Mouse (Mus musculus) CH12F3 (cell line): ENCODE measurements around the gene Dnajb1.
"Not testable (repeated sequence)": the region's sequence is repeated elsewhere in the genome, so short reads cannot be mapped to it uniquely, and the experiment has no call there.

Source experiments
- in situ Hi-C: fragments of 300-500 bp; cut with MboI; formaldehyde crosslinking; loops from 2 replicates; pipeline ENCODE4 v1.14.3; 2020; ENCODE audit warnings: low sequenced_read_pairs

The Dnajb1 gene

DNA sequence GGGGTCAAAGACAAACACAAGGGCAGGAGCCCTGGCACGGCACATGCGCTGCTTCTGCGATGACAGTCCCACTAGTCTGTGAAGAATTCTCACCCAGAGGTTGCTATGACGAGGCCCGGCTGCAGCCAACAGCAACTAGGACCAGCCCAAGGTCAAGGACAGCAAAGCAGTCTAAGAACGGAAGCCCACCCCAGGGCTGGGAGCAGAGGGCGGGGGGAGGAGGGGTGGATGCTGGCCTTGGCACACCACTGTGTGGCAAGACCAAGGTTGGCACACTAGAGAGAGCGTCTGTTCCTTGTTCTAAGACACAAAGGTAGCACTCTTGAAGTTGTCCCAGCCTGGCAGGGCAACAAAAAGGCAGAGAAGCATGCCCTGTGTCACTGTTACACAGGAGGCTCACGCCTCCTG is 30.6 kb upstream of the Dnajb1 start:
- in situ Hi-C loops, result no loop called here

GRCm38 (mm10) chr8:83578131-83579055 is 29.6 kb upstream of the Dnajb1 start:
- in situ Hi-C loops, result no loop called here

DNA sequence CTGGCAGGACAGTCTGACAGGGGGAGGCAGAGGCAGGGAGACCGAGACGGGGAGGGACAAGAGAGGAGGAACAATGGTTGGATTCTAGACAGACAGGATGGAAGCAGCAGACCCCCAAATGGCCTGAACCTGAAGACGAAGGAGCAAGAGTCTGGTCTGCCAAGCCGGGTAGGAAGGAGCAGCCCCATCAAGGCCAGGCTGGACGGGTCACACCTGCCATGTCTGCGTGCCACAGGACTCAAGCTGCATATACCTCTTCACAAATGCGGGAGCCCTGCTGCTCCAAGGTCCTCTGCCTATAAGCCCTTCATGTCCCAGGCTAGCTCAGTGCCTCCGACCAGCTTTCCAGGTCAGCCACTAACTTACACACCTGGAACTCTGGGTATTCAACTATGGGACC is 28.3 kb upstream of the Dnajb1 start:
- in situ Hi-C loops, result no loop called here

DNA sequence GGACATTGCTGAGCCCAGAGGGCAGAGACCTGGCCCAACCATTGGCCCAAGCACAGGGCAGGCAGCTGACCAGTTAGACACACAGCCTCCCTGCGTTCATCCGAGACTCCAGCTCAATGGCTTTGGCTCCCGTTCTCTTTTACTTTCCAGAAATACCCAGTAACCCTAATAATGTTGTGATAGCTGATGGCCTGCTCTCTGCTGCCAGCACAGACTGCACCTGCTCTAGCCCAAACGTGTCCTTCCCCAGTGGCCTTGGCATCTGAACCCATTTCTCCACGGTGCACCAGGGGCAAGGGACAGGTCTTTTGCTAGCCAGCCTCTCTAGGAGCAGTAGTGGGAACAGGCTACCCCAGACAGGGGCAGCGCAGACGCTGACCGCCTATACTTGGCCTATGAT is 27.2 kb upstream of the Dnajb1 start:
- in situ Hi-C loops, result no loop called here

DNA sequence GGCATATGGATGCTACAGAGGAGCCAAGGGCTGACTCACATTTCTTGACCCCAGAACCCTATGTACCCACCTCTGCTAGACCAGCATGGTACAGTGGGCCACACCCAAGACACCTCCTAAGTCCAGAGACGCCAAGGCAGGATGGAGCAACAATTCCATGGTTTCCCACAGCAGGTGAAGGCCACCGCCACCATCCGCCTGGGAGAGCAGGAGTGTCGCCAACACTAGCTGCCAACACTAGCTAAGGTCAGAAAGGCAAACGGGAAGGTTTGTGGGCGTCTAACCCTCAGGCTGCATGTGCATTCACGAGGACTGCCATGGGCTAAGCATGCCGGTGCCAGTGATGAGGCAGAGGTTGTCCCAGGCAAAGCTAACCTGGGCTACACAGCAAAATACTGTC is 25.8 kb upstream of the Dnajb1 start:
- in situ Hi-C loops, result no loop called here

- in situ Hi-C loops, result no loop called here
Observed at GRCm38 (mm10) chr8:83583236-83583635, 24.8 kb upstream of the Dnajb1 start.

DNA sequence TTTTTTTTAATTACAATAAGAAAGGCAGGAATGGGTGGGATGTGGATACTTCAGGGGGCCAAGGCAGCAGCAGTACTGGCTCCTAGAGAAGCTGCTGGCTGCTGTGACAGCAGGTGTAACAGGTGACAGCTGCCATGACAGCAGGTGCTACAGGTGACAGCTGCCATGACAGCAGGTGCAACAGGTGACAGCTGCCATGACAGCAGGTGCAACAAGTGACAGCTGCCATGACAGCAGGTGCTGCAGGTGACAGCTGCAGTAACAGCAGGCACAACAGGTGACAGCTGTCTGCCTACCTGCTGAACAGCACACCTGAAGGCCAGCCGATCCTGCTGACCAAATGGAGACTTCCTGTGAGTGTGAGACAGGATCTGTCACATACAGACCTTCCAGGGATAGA is 23.2 kb upstream of the Dnajb1 start:
- in situ Hi-C loops, result no loop called here

DNA sequence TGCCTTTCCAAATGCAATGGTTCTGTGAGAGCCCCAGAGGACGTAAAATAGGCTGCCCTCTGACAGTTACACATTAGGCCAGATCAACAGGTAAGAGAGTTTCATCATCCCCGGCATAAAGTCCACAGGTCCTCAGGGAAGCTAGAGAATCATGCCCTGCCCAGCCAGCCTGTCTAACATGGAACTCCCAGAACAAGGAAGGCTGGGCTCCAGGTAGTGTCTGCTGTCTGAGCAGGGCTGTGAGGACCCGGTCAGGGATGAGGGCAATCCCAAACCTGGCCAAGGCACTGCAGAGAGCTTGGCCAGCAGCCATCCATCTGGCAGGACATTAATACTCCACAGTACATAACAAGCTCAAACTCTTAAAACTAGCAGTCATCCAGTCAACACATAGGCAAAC is 22.7 kb upstream of the Dnajb1 start:
- in situ Hi-C loops, result no loop called here

DNA sequence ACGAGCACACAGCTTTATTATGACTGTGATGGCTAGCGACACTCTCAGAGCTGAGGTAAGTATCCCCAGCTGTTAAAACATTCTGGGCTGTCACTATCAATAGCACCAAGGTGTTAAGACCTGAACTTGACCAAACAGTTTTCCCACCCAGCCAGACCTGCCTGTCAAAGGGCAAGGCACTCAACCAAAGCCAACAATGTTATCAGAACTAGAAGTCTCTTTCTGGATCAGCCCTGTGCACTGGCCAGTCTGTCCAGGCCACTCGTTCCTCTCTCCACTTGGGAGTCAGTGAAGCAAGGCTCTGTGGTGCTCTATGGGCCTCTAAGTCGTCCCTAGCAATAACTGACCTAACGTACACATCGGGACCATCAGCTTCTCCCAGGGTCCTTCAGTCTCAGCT is 20.3 kb upstream of the Dnajb1 start:
- in situ Hi-C loops, result no loop called here

DNA sequence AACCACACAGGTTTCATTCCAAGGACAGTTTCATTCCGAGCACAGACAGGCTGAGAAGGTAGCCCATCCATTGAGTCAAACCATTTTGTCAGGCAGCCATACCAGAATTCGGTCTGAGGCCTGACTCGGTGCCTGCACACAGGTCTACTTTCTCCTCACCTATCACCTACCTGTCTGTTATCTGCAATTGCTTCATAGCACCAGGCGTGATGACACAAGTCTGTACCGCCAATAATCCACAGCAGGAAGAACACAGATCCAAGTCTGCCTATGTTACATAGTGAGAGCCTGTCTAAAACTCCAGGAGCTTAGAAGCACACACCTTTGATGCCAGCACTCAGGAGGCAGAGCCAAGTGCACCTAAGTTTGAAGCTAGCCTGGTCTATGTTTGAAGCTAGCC is 19.1 kb upstream of the Dnajb1 start:
- in situ Hi-C loops, result no loop called here

DNA sequence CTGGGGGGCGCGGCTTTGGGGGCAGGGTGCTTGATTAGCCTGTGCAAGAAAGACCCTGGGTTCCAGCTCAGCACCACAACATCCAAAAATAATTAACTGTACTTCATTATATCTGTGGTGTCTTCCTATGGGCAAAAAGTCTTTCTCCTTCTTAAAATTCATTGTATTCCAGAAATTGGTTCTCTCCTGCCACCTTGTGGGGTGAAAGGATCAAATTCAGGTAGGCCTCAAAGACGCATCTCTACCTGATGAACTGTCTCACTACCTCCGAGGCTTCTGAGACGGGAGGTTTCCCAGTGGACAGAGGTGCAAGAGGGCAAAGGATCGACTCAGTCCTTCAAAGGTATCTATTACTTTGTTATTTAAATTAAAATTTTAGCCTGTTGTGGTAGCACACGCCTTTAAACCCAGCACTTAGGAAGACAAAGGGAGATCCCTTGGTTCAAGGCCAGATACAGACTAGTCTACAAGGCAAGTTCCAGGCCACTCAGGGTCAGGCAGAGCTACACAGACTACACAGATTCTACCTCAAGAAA is 17.4 kb upstream of the Dnajb1 start:
- in situ Hi-C loops, result no loop called here

- in situ Hi-C loops, result no loop called here
Observed at GRCm38 (mm10) chr8:83592682-83593081, 15.3 kb upstream of the Dnajb1 start.

DNA sequence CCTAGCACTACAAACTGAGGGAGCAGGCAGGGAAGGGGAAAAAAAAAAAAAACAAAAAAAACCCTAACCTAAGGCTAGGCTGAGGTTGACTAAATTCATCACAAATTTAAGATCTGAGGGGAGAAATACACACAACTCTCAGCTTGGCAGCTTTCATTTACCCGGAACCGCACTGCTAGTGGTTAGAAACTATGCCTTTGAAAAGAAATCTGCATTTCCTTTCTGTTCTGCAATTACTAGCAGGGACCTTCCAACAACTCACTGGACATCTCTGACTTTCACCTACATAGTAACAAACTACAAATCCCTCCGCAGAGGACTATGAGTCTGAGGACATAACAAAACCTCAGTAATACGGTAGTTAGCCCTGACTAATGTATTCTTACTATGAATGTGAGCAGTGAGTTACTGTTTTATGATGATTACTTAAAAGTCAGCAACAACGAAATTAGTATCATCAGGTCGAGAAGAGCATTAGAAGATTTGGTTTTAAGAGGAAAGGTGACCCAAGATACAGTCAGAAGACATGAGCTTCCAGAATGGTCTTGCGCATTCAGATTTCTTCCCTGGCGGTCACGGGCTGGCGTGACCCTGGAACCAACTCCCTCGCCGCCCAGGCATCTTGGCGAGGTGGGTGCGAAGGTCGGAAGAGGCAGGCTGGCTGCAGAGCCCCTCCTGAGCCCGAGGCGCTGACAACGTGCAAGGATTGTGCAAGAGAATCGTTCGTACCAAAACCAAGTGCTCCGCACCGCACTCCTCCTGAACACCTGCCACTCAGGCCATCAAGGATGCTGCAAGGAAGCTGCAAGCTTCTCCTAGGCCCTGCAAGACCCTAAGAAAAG is 14.4 kb upstream of the Dnajb1 start:
- in situ Hi-C loops, result no loop called here

GRCm38 (mm10) chr8:83594167-83595049 is 13.6 kb upstream of the Dnajb1 start:
- in situ Hi-C loops, result no loop called here

- in situ Hi-C loops, result not testable (repeated sequence)
Observed at GRCm38 (mm10) chr8:83595050-83595345, 13.0 kb upstream of the Dnajb1 start.

DNA sequence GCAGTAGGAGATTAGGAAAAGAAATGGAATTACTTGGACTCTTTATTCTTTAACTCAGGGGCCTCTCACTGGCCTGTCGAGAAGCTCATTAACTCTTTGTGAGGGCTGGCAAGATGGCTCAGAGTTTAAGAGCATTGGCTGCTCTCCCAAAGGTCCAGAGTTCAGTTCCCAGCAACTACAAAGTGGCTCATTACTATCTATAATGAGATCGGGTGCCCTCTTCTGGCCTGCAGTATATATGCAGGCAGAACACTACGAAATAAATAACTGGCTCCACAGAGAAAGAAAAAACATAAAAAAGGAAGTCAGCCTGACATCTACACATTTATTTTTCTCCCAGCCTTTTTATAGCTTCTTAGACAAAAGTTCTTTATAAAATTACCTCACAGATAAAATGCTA is 11.6 kb upstream of the Dnajb1 start:
- in situ Hi-C loops, result no loop called here

DNA sequence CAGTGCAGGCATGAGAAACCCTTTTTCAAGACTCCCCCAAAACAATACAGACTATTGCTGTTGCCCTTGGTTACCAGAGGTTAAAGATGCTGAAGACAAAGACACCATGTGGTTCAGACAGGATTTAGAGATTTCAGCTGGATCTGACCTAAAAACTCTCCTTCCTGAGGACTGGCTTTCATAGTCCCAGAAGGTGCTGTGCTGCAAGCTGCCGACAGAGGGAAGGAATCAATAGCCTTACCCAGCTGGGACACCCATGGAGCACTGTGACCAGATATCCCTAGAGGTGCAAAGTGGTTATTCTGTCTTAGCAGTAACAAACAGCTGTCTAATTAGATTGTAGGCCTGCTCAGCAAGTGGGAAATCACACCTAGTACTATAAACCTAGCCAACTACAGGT is 9.8 kb upstream of the Dnajb1 start:
- in situ Hi-C loops, result no loop called here

GRCm38 (mm10) chr8:83599814-83600213 is 8.2 kb upstream of the Dnajb1 start:
- in situ Hi-C loops, result no loop called here

- in situ Hi-C loops, result no loop called here
Observed at GRCm38 (mm10) chr8:83602650-83603029, 5.4 kb upstream of the Dnajb1 start.

DNA sequence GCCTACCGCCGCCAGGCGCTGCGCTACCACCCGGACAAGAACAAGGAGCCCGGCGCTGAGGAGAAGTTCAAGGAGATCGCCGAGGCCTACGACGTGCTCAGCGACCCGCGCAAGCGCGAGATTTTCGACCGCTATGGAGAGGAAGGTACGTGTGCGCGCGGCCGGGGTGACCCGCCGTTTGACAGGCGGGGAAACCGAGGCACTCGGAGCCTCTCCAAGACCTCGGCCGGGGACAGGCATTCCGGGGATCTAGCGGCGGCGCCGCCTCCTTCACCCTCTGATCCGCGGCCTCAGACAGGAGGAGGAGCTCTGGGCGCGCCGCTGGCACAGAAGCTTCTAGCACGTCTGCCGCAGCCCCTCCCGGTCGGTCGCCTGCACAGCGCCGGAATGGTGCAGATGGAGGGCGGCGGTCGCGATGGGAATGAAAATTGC is 421 bp downstream of the Dnajb1 start:
- in situ Hi-C loops, result no loop called here

DNA sequence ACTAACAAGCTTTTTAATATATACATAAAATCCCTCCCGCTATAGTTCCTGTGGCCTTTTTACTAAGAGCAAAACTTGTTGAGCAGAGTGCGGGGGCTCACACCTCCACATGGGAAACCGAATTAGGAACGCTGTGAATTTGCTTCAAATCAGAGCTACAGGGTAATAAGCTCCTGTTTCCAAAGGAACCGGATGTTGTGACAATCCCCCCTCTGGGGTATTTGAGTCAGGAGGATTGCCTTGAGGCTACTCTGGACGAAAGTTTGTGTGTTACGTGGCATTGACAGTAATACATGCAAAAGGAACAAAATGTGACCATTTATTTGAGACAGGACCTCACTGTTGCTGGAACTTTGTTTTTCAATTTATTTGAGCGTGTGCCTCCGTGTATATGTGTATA is 1.1 kb downstream of the Dnajb1 start:
- in situ Hi-C loops, result no loop called here
